Mouse (Mus musculus) hindbrain, embryonic 10.5 days (tissue): ENCODE measurements around the gene Cops3. TPM values are rescaled to one million over a fixed set of nuclear protein-coding genes. Genes with fewer than 3 reads are reported as not detected.

Experiments
- DNase-seq: peaks from one replicate; pipeline ENCODE4 v3.0.0-alpha.2; 2017; ENCODE audit warnings: low spot score
- H3K27ac ChIP-seq: fragments of 300-500 bp; sonication (generic); 2 replicates; pipeline ENCODE4 v1.5.1; 2016; ENCODE audit warnings: mild to moderate bottlenecking, moderate library complexity
- H3K27me3 ChIP-seq: fragments of 300-500 bp; sonication (generic); 2 replicates; pipeline ENCODE4 v1.6.1; 2016; ENCODE audit warnings: mild to moderate bottlenecking; ENCODE audit not compliant: poor library complexity, insufficient read depth, severe bottlenecking
- H3K36me3 ChIP-seq: fragments of 300-500 bp; sonication (generic); 2 replicates; pipeline ENCODE4 v1.6.1; 2016; ENCODE audit warnings: mild to moderate bottlenecking, moderate library complexity
- H3K4me1 ChIP-seq: fragments of 300-500 bp; sonication (generic); replicated peaks from 2 replicates; pipeline ENCODE4 v1.6.1; 2016; ENCODE audit warnings: mild to moderate bottlenecking
- H3K4me3 ChIP-seq: fragments of 300-500 bp; sonication (generic); 2 replicates; pipeline ENCODE4 v1.5.1; 2016; ENCODE audit warnings: mild to moderate bottlenecking, moderate library complexity
- H3K9me3 ChIP-seq: fragments of 300-500 bp; sonication (generic); 2 replicates; pipeline ENCODE4 v1.6.1; 2016; ENCODE audit warnings: mild to moderate bottlenecking, moderate library complexity
- WGBS: fragments of 180-500 bp; shearing (Covaris S2); methylation state at CpG from one replicate; pipeline ENCODE4 v1.1.7; 2016; 5-methylcytosine and 5-hydroxymethylcytosine counted together
- polyA plus RNA-seq: library from polyadenylated mRNA; unstranded; fragments of >200 nt; fragmentation: Nextera tagmentation; extraction: Ambion mirVana; gene quantifications from 2 replicates; pipeline ENCODE4 v1.2.1, GENCODE M21; 2016

The Cops3 gene
- polyA plus RNA-seq, 1 experiment from 2014 or later: 255 TPM

GRCm38 (mm10) chr11:59809071-59809669, 30.5 kb downstream of the Cops3 start:
- no peak for DNase-seq
- Histone ChIP-seq H3K36me3 (peaks cover 35% of the 10 kb centered on the region), H3K27ac (peak overlapping the region; percentile 99), H3K4me1 (peaks cover 29% of the 10 kb centered on the region), H3K4me3 (peak overlapping the region; percentile 84), H3K27me3 (no peaks in the 10 kb centered on the region), H3K9me3 (no peaks in the 10 kb centered on the region)
- WGBS: 2% methylated on average over 15 of the region's 15 CpGs

GRCm38 (mm10) chr11:59808170-59808960, 31.3 kb downstream of the Cops3 start:
- Histone ChIP-seq H3K4me3 (peak overlapping the region; percentile 84), H3K4me1 (peaks cover 29% of the 10 kb centered on the region), H3K27me3 (no peaks in the 10 kb centered on the region), H3K9me3 (no peaks in the 10 kb centered on the region), H3K36me3 (peaks cover 43% of the 10 kb centered on the region), H3K27ac (no peak overlapping the region)
- WGBS: 72% methylated on average over 14 of the region's 14 CpGs
- DNase-seq: no peak

GRCm38 (mm10) chr11:59805656-59806055, 34.0 kb downstream of the Cops3 start:
- WGBS: 98% methylated on average over 2 of the region's 2 CpGs

GRCm38 (mm10) chr11:59805256-59805655, 34.4 kb downstream of the Cops3 start:
- Histone ChIP-seq H3K36me3 (peaks cover 74% of the 10 kb centered on the region), H3K27me3 (no peaks in the 10 kb centered on the region)
- 94% methylated on average over 1 of the region's 1 CpGs for whole genome bisulfite sequencing

More at GRCm38 (mm10) chr11:59805656-59806055, 34.0 kb downstream of the Cops3 start:
- peaks cover 70% of the 10 kb centered on the region for H3K36me3 ChIP-seq
- H3K27ac ChIP-seq: no peak overlapping the region
- no peak overlapping the region for H3K4me3 ChIP-seq
- H3K9me3 ChIP-seq: no peaks in the 10 kb centered on the region
- peaks cover 18% of the 10 kb centered on the region for H3K4me1 ChIP-seq
- DNase-seq: no peak
- H3K27me3 ChIP-seq: no peaks in the 10 kb centered on the region

GRCm38 (mm10) chr11:59804409-59805110, 35.1 kb downstream of the Cops3 start:
- Histone ChIP-seq H3K36me3 (peaks cover 81% of the 10 kb centered on the region), H3K4me3 (no peak overlapping the region), H3K27me3 (no peaks in the 10 kb centered on the region), H3K27ac (no peak overlapping the region), H3K9me3 (no peaks in the 10 kb centered on the region), H3K4me1 (peaks cover 13% of the 10 kb centered on the region)
- DNase-seq: no peak
- 91% methylated on average over 22 of the region's 22 CpGs for WGBS

More at GRCm38 (mm10) chr11:59805256-59805655, 34.4 kb downstream of the Cops3 start:
- Histone ChIP-seq H3K4me3 (no peak overlapping the region), H3K9me3 (no peaks in the 10 kb centered on the region), H3K27ac (no peak overlapping the region), H3K4me1 (peaks cover 15% of the 10 kb centered on the region)
- no peak for DNase-seq

- H3K27me3 ChIP-seq: no peaks in the 10 kb centered on the region
- no peak overlapping the region for H3K4me3 ChIP-seq
- peaks cover 91% of the 10 kb centered on the region for H3K36me3 ChIP-seq
- peaks cover 2% of the 10 kb centered on the region for H3K4me1 ChIP-seq
- 92% methylated on average over 14 of the region's 14 CpGs for WGBS
- no peak overlapping the region for H3K27ac ChIP-seq
- no peak for DNase-seq
- H3K9me3 ChIP-seq: no peaks in the 10 kb centered on the region
These were observed 36.1 kb downstream of the Cops3 start for GRCm38 (mm10) chr11:59803516-59803915.

- H3K9me3 ChIP-seq: no peaks in the 10 kb centered on the region
- H3K4me3 ChIP-seq: no peak overlapping the region
- peaks cover 100% of the 10 kb centered on the region for H3K36me3 ChIP-seq
- H3K4me1 ChIP-seq: no peaks in the 10 kb centered on the region
- no peak overlapping the region for H3K27ac ChIP-seq
- no peaks in the 10 kb centered on the region for H3K27me3 ChIP-seq
- WGBS: 94% methylated on average over 8 of the region's 8 CpGs
- DNase-seq: no peak
These were observed 37.8 kb downstream of the Cops3 start for GRCm38 (mm10) chr11:59801881-59802280.

GRCm38 (mm10) chr11:59800412-59800811, 39.2 kb downstream of the Cops3 start:
- Histone ChIP-seq H3K9me3 (no peaks in the 10 kb centered on the region), H3K36me3 (peaks cover 100% of the 10 kb centered on the region)
- WGBS: 90% methylated on average over 10 of the region's 10 CpGs

GRCm38 (mm10) chr11:59793390-59793789, 46.2 kb downstream of the Cops3 start:
- Histone ChIP-seq H3K27ac (no peak overlapping the region), H3K4me1 (no peaks in the 10 kb centered on the region), H3K4me3 (no peak overlapping the region), H3K27me3 (peaks cover 3% of the 10 kb centered on the region; the same call in 1 of the 2 replicates), H3K9me3 (no peaks in the 10 kb centered on the region), H3K36me3 (peaks cover 74% of the 10 kb centered on the region)
- DNase-seq: no peak
- WGBS: 94% methylated on average over 6 of the region's 6 CpGs

More at GRCm38 (mm10) chr11:59800412-59800811, 39.2 kb downstream of the Cops3 start:
- Histone ChIP-seq H3K27ac (no peak overlapping the region), H3K4me3 (no peak overlapping the region), H3K4me1 (no peaks in the 10 kb centered on the region), H3K27me3 (no peaks in the 10 kb centered on the region)
- DNase-seq: no peak

GRCm38 (mm10) chr11:59789311-59789710, 50.3 kb downstream of the Cops3 start:
- Histone ChIP-seq H3K4me3 (no peak overlapping the region), H3K9me3 (0 out of 2 replicates have a peak, but pooled peaks cover 2% of the 10 kb centered on the region), H3K4me1 (peaks cover 10% of the 10 kb centered on the region), H3K27ac (no peak overlapping the region), H3K27me3 (peaks cover 35% of the 10 kb centered on the region), H3K36me3 (peaks cover 34% of the 10 kb centered on the region)
- DNase-seq: no peak
- 96% methylated on average over 1 of the region's 1 CpGs for WGBS

GRCm38 (mm10) chr11:59787199-59787781, 52.3 kb downstream of the Cops3 start, which contains the start of gene Pld6:
TSS of gene Pld6 (minus strand) at chr11:59787645.
- H3K4me1 ChIP-seq: peaks cover 10% of the 10 kb centered on the region
- peak within 1 kb of the TSS; percentile 55 for H3K4me3 ChIP-seq
- H3K27ac ChIP-seq: peak within 1 kb of the TSS; percentile 50
- 0 out of 2 replicates have a peak, but pooled peaks cover 2% of the 10 kb centered on the region for H3K9me3 ChIP-seq
- H3K36me3 ChIP-seq: peaks cover 13% of the 10 kb centered on the region
- DNase-seq: peak; percentile 76
- WGBS: under 1% methylated on average over 51 of the region's 51 CpGs
- peaks cover 35% of the 10 kb centered on the region for H3K27me3 ChIP-seq

GRCm38 (mm10) chr11:59786444-59787198, 53.0 kb downstream of the Cops3 start:
- DNase-seq: no peak
- Histone ChIP-seq H3K4me1 (peaks cover 10% of the 10 kb centered on the region), H3K27ac (peak overlapping the region; percentile 50; the same call in 1 of the 2 replicates), H3K36me3 (peaks cover 7% of the 10 kb centered on the region), H3K4me3 (peak overlapping the region; percentile 55), H3K9me3 (0 out of 2 replicates have a peak, but pooled peaks cover 2% of the 10 kb centered on the region), H3K27me3 (peaks cover 35% of the 10 kb centered on the region)
- WGBS: 54% methylated on average over 15 of the region's 15 CpGs
